Mouse (Mus musculus): ENCODE measurements at regions not wholly inside any gene's neighbourhood (a gene's known extent, or its start where the extent isn't known, plus 50 kb on each side); places are given as distances from the start of the nearest gene placed in this dataset.
"Not testable (repeated sequence)": the region's sequence is repeated elsewhere in the genome, so short reads cannot be mapped to it uniquely, and the experiment has no call there.

DNA sequence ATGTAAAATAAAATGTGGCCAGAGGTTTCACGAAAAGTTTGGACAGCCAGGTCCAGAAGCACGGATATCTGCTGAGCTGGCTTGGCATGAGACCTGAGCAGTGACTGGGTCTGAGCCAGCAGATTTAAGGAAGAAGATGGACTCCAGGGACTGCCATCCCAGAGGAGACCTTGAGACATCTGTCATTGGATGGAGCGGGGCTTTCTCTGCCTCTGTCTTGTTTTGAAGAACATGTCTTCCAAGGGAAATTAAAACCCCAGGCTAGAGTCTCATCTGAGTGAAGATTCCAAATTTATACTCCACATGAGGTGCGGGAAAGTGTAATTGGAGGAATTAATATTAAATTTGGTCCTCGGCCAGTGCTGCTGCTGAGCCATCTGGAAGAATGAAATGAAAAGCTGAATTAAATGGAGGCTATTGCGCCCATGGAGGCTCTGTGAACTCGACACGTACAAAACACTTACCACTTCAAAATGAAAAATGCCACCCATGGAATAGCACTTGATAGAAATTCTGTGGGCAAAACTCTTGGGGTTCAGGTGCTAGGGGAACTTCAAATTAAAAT lies 129.8 kb upstream of the Adcy2 start:
- DNase-seq (ENCODE audit: low read depth, low spot score), result no peak

DNA sequence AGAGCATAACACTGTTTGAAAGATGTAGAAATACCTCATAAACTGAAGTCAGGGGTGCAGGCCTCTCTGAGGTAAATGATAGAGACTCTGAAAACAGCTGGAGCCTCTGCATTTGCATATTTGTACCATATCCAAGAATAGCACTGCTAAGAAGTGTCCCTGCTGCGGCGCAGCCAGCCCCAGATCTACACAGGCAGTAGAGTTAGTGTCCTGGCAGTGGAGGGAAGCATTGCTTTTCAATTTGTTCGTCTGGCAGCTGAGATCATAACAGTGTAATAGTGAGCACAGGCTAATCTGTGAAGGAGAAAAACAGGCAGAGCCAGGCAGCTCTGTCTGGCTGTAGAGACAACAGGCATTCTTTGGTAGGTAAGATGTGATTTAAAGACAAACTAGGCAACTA lies 128.2 kb upstream of the Adcy2 start:
- no peak for DNase-seq (ENCODE audit: low read depth, low spot score)

DNA sequence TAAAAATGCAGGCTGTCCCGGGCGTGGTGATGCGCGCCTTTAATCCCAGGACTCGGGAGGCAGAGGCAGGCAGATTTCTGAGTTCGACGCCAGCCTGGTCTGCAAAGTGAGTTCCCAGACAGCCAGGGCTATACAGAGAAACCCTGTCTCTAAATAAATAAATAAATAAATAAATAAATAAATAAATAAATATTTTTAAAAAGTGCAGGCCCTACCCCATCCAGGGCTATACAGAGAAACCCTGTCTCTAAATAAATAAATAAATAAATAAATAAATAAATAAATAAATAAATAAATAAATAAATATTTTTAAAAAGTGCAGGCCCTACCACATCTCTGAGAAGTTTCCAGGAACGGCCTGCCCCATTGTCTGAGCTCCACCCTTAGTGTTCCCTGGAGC lies 119.4 kb upstream of the Adcy2 start:
- not testable (repeated sequence) for DNase-seq (ENCODE audit: low read depth, low spot score)

DNA sequence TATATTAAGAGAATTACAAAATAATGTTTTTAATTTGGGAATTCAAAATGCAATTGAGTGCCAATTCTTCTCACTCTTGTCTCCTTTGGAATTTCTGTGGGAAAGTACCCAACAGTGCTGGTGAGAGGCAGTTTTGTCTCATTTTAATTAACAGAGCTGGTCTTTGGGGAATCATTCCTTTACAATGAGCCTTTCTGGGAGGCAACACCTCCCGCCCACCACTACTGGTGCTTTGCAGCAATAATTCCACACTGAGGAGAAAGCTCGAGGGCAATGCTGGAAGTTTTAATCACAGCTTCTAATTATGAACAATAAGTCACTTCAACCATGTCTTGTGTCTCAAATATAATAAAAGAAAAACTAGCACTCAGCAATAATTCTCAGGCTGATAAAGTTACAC lies 109.8 kb upstream of the Adcy2 start:
- peak; percentile 42 for DNase-seq (ENCODE audit: low read depth, low spot score)

DNA sequence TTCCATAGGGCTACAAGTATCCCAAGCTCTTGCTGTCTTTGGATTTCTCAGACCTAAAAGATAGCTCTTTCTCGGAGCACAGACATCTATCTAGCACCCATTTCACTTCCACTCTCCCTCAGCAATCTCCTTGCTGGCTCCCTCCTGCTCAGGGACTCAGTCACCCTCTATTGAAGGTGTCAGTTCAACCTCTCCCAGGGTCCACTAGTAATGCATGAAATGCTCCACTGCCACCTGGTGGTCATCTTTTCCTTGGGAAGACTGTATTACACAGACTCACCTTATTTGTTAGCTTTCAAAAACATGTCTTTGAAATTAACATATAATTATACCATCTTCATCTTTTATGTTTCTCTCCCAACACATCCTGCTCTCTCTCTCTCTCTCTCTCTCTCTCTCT lies 87.3 kb upstream of the Adcy2 start:
- DNase-seq (ENCODE audit: low read depth, low spot score), result peak; percentile 24

DNA sequence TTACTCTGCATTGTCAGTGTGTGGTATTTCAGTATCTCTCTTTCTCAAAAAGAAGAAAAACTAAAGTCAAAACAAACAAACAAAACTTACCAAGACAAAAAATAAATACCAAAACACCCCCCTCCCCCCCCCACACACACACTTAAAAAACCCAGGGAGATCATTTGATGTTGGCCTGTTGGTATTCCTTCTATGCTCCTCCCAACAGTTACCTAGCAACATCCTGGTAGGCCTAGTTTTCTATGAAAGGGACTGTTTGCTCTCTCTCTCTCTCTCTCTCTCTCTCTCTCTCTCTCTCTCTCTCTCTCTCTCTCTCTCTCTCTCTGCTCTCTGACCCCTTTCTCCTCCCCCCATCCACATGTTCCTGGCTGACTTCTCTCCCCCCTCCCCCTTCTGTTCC lies 71.0 kb upstream of the Adcy2 start:
- DNase-seq (ENCODE audit: low read depth, low spot score), result no peak

DNA sequence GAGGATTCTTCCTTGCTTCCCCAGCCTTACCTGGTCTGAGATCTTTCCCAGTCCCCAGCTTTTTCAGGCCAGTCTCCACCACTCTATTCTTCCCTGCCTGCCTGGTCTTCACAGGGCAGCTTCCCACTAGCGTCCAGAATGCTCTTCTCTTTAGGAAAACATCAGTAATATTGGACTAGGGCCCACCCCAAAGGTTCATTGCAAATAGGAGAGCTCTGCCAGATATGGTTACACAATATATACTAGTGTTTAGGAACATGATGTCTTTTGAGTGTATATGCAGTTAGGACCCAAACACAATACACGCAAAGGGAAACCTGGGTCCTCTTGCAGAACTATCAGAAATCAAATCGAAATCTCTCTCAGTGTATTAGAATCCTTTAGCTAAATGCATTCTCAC lies 70.5 kb upstream of the Adcy2 start:
- DNase-seq (ENCODE audit: low read depth, low spot score), result no peak

DNA sequence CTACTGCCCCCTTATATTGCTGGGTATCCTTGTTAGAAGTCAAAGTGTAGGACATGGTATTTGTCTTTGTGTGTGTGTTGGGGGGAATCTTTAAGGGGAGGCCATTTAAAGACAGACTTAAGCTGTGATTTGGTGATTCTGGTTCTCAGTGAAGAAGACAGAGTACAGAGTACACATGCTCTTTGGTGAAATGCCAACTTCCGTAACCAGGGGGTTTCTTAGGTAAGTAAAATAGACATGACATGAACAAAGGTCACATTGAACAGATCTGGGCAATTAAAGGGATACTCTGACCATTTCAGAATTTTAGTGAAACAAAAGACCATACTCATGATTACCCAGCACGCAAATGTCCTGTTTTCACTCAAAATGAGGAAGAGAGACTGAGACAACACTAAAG lies 67.3 kb upstream of the Adcy2 start:
- DNase-seq (ENCODE audit: low read depth, low spot score), result no peak

DNA sequence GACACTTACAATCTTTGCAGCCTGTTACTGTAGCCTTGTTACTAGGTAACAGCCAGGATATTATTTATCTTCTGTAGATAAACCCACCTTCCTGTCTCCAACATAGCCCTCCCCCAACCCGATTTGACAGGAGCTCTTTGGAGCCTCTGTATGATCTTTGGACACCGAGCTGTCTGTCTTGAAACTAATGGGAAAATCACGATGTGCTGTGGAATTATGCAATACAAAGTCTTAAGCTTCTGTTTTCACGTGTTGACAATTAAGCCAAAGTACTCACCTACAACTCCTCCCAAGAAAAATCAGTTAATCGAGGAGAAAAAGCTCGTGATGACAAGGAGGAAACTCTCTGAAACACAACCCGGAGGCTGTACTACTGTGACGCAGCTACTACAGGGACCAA lies 65.9 kb upstream of the Adcy2 start:
- DNase-seq (ENCODE audit: low read depth, low spot score), result no peak

DNA sequence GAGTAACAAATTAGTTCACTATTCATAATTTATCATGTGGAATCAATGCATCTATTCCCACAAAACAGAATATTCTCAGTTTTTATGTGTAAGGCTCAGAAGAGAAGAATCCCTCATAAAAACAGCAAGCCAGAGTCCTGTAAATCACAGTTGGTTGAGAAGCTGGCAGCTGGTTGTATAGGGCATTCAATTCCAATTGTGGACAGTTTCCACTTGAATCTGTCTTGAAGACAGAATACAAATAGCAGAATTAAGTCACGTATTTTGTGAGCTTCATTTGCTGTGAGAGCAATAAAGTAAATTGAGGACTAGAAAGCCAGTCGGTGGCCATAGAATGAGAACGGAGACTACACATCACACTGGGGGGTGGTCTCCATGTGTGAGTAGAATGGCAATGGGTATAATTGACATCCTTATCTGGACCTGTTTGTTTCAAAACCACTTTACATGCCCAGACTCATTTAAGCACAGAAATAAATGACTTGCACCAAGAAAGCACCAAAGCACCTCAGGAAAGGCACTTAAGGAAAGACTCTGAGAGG lies 63.4 kb upstream of the Adcy2 start:
- no peak for DNase-seq (ENCODE audit: low read depth, low spot score)

DNA sequence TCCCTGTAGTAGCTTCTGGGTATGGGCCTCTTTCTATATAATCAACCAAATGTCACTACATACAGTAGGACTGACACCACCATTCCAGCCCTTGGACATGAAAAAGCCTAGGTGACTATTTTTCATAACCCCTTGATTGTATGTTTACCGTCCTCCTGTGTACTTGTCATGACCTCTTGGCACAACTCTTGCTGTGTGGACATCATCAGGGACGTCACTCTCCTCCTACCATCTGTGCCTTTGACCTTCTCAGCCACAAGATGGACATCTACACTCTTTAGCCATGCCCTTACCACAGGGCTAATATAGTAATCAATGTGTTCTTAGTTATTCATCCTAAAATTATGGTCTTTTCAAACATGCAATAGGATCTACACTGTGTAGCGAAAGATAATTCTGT lies 62.1 kb upstream of the Adcy2 start:
- no peak for DNase-seq (ENCODE audit: low read depth, low spot score)

Measured in telencephalon, adult 2 months (tissue).